Comparison of ENCODE assay signal across 8 mouse cellular contexts in the genomic region with DNA sequence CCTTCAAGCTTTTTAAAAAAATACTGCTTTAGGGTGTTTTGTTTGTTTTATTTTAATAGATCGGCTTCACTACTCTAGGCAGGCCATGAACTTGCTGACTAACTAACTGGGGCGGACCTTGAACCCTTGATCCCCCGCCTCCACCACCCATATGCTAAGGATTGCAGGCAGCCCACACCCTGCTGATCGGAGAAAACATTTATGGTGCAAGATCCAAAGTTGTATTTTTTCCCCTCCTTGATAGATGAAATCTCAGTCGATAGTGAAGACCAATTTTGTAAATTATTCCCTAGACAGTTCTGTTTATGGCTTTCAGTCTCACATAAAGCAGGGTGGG. TPM values are rescaled to one million over a fixed set of nuclear protein-coding genes. Genes with fewer than 3 reads are reported as not detected.
DNase-seq lines count a peak whose midpoint lies in the region; ATAC-seq and TF ChIP-seq lines count a peak whose summit lies in the region.

No protein-coding gene starts in this region.

- H3K4me3 ChIP-seq in embryonic facial prominence, embryonic 11.5 days (ENCODE audit: low read depth, low read length) = peak overlapping the region; percentile 95
- peak overlapping the region; percentile 61 for H3K4me3 ChIP-seq in intestine, embryonic 14.5 days (ENCODE audit: low read depth, low read length)
- H3K4me3 ChIP-seq in liver, embryonic 16.5 days (ENCODE audit: low read depth, low read length) = peak overlapping the region; percentile 85
- peak overlapping the region; percentile 84 for H3K4me3 ChIP-seq in stomach, postnatal 0 days (ENCODE audit: low read depth, low read length)

- no peaks in the 10 kb centered on the region for H3K27me3 ChIP-seq in embryonic facial prominence, embryonic 11.5 days (ENCODE audit: control insufficient read depth, insufficient read depth, low read length)
- H3K27me3 ChIP-seq in intestine, embryonic 14.5 days (replicated peaks; ENCODE audit: control insufficient read depth, insufficient read depth, low read length) = no peaks in the 10 kb centered on the region
- H3K27me3 ChIP-seq in liver, embryonic 16.5 days (ENCODE audit: control insufficient read depth, insufficient read depth, low read depth, low read length) = no peaks in the 10 kb centered on the region
- H3K27me3 ChIP-seq in stomach, postnatal 0 days (ENCODE audit: control insufficient read depth, insufficient read depth, low read length) = no peaks in the 10 kb centered on the region

- WGBS in embryonic facial prominence, embryonic 11.5 days = 2% methylated on average over 5 of the region's 5 CpGs
- under 1% methylated on average over 5 of the region's 5 CpGs for WGBS in intestine, embryonic 14.5 days
- 1% methylated on average over 5 of the region's 5 CpGs for WGBS in liver, embryonic 16.5 days (ENCODE audit: insufficient replicate concordance)
- under 1% methylated on average over 5 of the region's 5 CpGs for WGBS in stomach, postnatal 0 days

- peak overlapping the region; percentile 99 for H3K9ac ChIP-seq in embryonic facial prominence, embryonic 11.5 days (replicated peaks; ENCODE audit: low read length)
- H3K9ac ChIP-seq in intestine, embryonic 14.5 days (ENCODE audit: low read length) = peak overlapping the region; percentile 90
- H3K9ac ChIP-seq in liver, embryonic 16.5 days (ENCODE audit: low read depth, low read length) = peak overlapping the region; percentile 91
- H3K9ac ChIP-seq in stomach, postnatal 0 days (ENCODE audit: low read length) = peak overlapping the region; percentile 93

- peak; percentile 28 to 32 for DNase-seq in spleen, postnatal 36 days (ENCODE audit: low spot score in 2 of 2)
- DNase-seq in spleen, adult 12 weeks (ENCODE audit: low spot score) = no peak
- DNase-seq in embryonic facial prominence, embryonic 11.5 days (ENCODE audit: low spot score) = peak; percentile 50
- no peak for DNase-seq in intestine, embryonic 14.5 days (ENCODE audit: low spot score)
- peak; percentile 72 for DNase-seq in stomach, postnatal 0 days (ENCODE audit: low spot score)
- no peak for DNase-seq in right cerebral cortex, postnatal 4 days
- no peak for DNase-seq in B cell, adult 2 months

- H3K36me3 ChIP-seq in embryonic facial prominence, embryonic 11.5 days (replicated peaks; ENCODE audit: control insufficient read depth, insufficient read depth, low read depth, low read length) = peaks cover 10% of the 10 kb centered on the region
- H3K36me3 ChIP-seq in intestine, embryonic 14.5 days (ENCODE audit: control insufficient read depth, insufficient read depth, low read length) = peaks cover 38% of the 10 kb centered on the region
- H3K36me3 ChIP-seq in liver, embryonic 16.5 days (ENCODE audit: control insufficient read depth, insufficient read depth) = peaks cover 18% of the 10 kb centered on the region
- H3K36me3 ChIP-seq in stomach, postnatal 0 days (ENCODE audit: control insufficient read depth, insufficient read depth, low read length) = peaks cover 4% of the 10 kb centered on the region; the same call in 1 of the 2 replicates

- no peaks in the 10 kb centered on the region for H3K4me1 ChIP-seq in embryonic facial prominence, embryonic 11.5 days (ENCODE audit: control insufficient read depth, insufficient read depth, low read length)
- peaks cover 14% of the 10 kb centered on the region for H3K4me1 ChIP-seq in intestine, embryonic 14.5 days (replicated peaks; ENCODE audit: control insufficient read depth, insufficient read depth, low read length)
- H3K4me1 ChIP-seq in liver, embryonic 16.5 days (ENCODE audit: control insufficient read depth, low read depth, low read length) = peaks cover 37% of the 10 kb centered on the region
- H3K4me1 ChIP-seq in stomach, postnatal 0 days (replicated peaks; ENCODE audit: control insufficient read depth, insufficient read depth) = 0 out of 2 replicates have a peak, but pooled peaks cover 2% of the 10 kb centered on the region

- TF ChIP-seq EP300 in stomach, postnatal 0 days (optimal IDR thresholded peaks at IDR 0.05) = no peak

- H3K9me3 ChIP-seq in embryonic facial prominence, embryonic 11.5 days (replicated peaks; ENCODE audit: control insufficient read depth, low read length) = no peaks in the 10 kb centered on the region
- no peaks in the 10 kb centered on the region for H3K9me3 ChIP-seq in intestine, embryonic 14.5 days (ENCODE audit: control insufficient read depth, low read length)
- H3K9me3 ChIP-seq in liver, embryonic 16.5 days (replicated peaks; ENCODE audit: control insufficient read depth, low read length) = no peaks in the 10 kb centered on the region
- H3K9me3 ChIP-seq in stomach, postnatal 0 days (ENCODE audit: control insufficient read depth, low read length) = no peaks in the 10 kb centered on the region

- TF ChIP-seq CTCF in stomach, postnatal 0 days (IDR thresholded peaks at IDR 0.05; ENCODE audit: low read depth) = no peak

- no peak overlapping the region; the same call in 1 of the 2 replicates for H3K27ac ChIP-seq in embryonic facial prominence, embryonic 11.5 days (replicated peaks; ENCODE audit: low read depth, low read length)
- peak overlapping the region; percentile 83 for H3K27ac ChIP-seq in intestine, embryonic 14.5 days (ENCODE audit: low read depth)
- H3K27ac ChIP-seq in liver, embryonic 16.5 days (ENCODE audit: low read length) = peak overlapping the region; percentile 91
- peak overlapping the region; percentile 95 for H3K27ac ChIP-seq in stomach, postnatal 0 days (replicated peaks)

- ATAC-seq in embryonic facial prominence, embryonic 11.5 days (replicated peaks; ENCODE audit: insufficient number of reproducible peaks, low FRiP score, low TSS enrichment, low read depth) = no peak
- peak; percentile 65 for ATAC-seq in intestine, embryonic 14.5 days (replicated peaks; ENCODE audit: low FRiP score, low TSS enrichment, low read depth)
- peak; percentile 65 for ATAC-seq in liver, embryonic 16.5 days (ENCODE audit: low read depth)
- peak; percentile 74 for ATAC-seq in stomach, postnatal 0 days (ENCODE audit: low FRiP score, low TSS enrichment)

- H3K4me2 ChIP-seq in embryonic facial prominence, embryonic 11.5 days (ENCODE audit: low read depth, low read length) = peak overlapping the region; percentile 60
- peak overlapping the region; percentile 59 for H3K4me2 ChIP-seq in intestine, embryonic 14.5 days (ENCODE audit: low read length)
- H3K4me2 ChIP-seq in liver, embryonic 16.5 days (ENCODE audit: low read depth, low read length) = peak overlapping the region; percentile 88
- H3K4me2 ChIP-seq in stomach, postnatal 0 days (replicated peaks; ENCODE audit: low read depth) = peak overlapping the region; percentile 63

RNA-seq across cellular contexts. Expression of gene Hint1, which starts 0.8 kb away (rescaled TPM):
- 678 and 720 TPM in 2 replicates for polyA plus RNA-seq in embryonic facial prominence, embryonic 11.5 days (2014; fragmentation: Nextera tagmentation; extraction: Ambion mirVana)
- 740 and 774 TPM in 2 replicates for polyA plus RNA-seq in intestine, embryonic 14.5 days (2014; fragmentation: Nextera tagmentation; extraction: Ambion mirVana)
- polyA plus RNA-seq in liver, embryonic 16.5 days (2015; fragmentation: Nextera tagmentation; extraction: Ambion mirVana) = 358 and 381 TPM in 2 replicates
- 745 and 824 TPM in 2 replicates for polyA plus RNA-seq in stomach, postnatal 0 days (2015; fragmentation: Nextera tagmentation; extraction: Ambion mirVana)

RNA-seq across cellular contexts. Expression of gene Lyrm7, which starts 6.3 kb away (rescaled TPM):
- polyA plus RNA-seq in embryonic facial prominence, embryonic 11.5 days (2014; fragmentation: Nextera tagmentation; extraction: Ambion mirVana) = 7.4 and 9.6 TPM in 2 replicates
- 8.0 and 12.4 TPM in 2 replicates for polyA plus RNA-seq in intestine, embryonic 14.5 days (2014; fragmentation: Nextera tagmentation; extraction: Ambion mirVana)
- 3.2 and 3.8 TPM in 2 replicates for polyA plus RNA-seq in liver, embryonic 16.5 days (2015; fragmentation: Nextera tagmentation; extraction: Ambion mirVana)
- 4.5 and 4.8 TPM in 2 replicates for polyA plus RNA-seq in stomach, postnatal 0 days (2015; fragmentation: Nextera tagmentation; extraction: Ambion mirVana)

RNA-seq across cellular contexts. Expression of gene Gpx3, which starts 35.2 kb away (rescaled TPM):
- polyA plus RNA-seq in embryonic facial prominence, embryonic 11.5 days (2014; fragmentation: Nextera tagmentation; extraction: Ambion mirVana) = 70.6 and 76.2 TPM in 2 replicates
- 263 and 321 TPM in 2 replicates for polyA plus RNA-seq in intestine, embryonic 14.5 days (2014; fragmentation: Nextera tagmentation; extraction: Ambion mirVana)
- 39.1 and 45.2 TPM in 2 replicates for polyA plus RNA-seq in liver, embryonic 16.5 days (2015; fragmentation: Nextera tagmentation; extraction: Ambion mirVana)
- polyA plus RNA-seq in stomach, postnatal 0 days (2015; fragmentation: Nextera tagmentation; extraction: Ambion mirVana) = 185 and 206 TPM in 2 replicates

Comparison
In these comparisons a context has a peak if more than half of its experiments do, and no peak if none do; other contexts are left out.
1. DNase-seq: peak in spleen, postnatal 36 days (2 of 2), embryonic facial prominence, embryonic 11.5 days (single experiment) and stomach, postnatal 0 days (single experiment); none in spleen, adult 12 weeks (single experiment), intestine, embryonic 14.5 days (single experiment), right cerebral cortex, postnatal 4 days (single experiment) and B cell, adult 2 months (0 of 2).
2. Peak in every context shown above with its lines, with median percentiles within 50 percentile points of each other: H3K4me2 ChIP-seq, H3K4me3 ChIP-seq and H3K9ac ChIP-seq.